Mouse (Mus musculus) G1E (cell line): ENCODE results near the gene B4galt5.

Experiments used
- CTCF ChIP-seq: IDR thresholded peaks from 2 replicates; pipeline ENCODE4 v1.5.1; 2012; ENCODE audit warnings: low read depth, low read length, inconsistent platforms, mixed read lengths
- GATA1 ChIP-seq: IDR thresholded peaks from 2 replicates; pipeline ENCODE4 v1.6.1; 2012; ENCODE audit warnings: borderline replicate concordance, low read length, inconsistent platforms, mixed read lengths
- TAL1 ChIP-seq: conservative IDR thresholded peaks from 2 replicates; pipeline ENCODE4 v1.6.1; 2012; ENCODE audit warnings: low read depth, low read length, inconsistent platforms, mixed read lengths

DNA sequence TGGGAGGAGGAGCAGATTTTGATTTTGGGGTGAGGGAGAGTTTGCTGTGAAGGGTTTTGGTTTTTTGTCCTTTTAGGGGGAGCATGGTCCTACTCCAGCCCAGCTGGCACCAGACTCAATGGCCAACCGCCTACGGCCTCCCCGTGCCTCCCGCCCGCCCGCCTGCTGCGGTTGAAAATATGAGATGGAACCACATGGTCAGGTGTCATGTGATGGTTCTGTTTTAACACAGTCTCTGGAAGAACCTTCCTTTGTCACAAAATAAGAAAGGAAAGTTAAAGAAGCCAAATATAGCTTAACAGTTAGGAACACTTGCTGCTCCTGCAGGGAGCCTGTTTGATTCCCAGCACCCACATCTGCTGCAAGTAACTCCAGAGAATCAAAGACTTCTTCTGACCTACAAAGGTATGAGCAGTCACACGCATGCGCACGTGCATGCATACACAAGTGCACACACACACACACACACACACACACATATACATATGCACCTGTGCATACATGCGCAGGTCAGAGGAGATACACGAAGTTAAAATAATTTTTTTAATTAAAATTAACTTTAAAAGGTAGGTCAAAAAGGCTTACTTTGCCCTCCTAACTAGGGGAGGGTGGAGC, 25.3 kb upstream of the B4galt5 start:
- TF ChIP-seq GATA1 (no peak), CTCF (no peak), TAL1 (no peak)
